In genomic region chr14:122720989-122721388, GRCm38 (mm10) we compare ENCODE assay signal across 12 mouse cellular contexts.
DNase-seq lines count a peak whose midpoint lies in the region; ATAC-seq lines count a peak whose summit lies in the region.
"Had no signal": no experiment of that assay in that cellular context is flagged by ENCODE, and none has a peak within 500 bp of the region (broad histone marks: within the 10 kb centered on the region; RNA-seq: fewer than 3 reads in every experiment).

No protein-coding gene starts in this region.

- H3K4me3 ChIP-seq in hindbrain, embryonic 15.5 days = no peak overlapping the region
- no peak overlapping the region for H3K4me3 ChIP-seq in midbrain, embryonic 15.5 days
- H3K4me3 ChIP-seq: heart, embryonic 10.5 days; limb, embryonic 13.5 days had no signal

- ATAC-seq in frontal cortex, adult (ENCODE audit: low TSS enrichment) = peak; percentile 72
- peak; percentile 71 for ATAC-seq in hindbrain, embryonic 15.5 days (ENCODE audit: low FRiP score, low read depth)
- peak; percentile 92 for ATAC-seq in midbrain, embryonic 15.5 days (replicated peaks)

- no peaks in the 10 kb centered on the region for H3K9me3 ChIP-seq in hindbrain, embryonic 15.5 days
- no peaks in the 10 kb centered on the region for H3K9me3 ChIP-seq in midbrain, embryonic 15.5 days
- H3K9me3 ChIP-seq: heart, embryonic 10.5 days; limb, embryonic 13.5 days had no signal

- no peaks in the 10 kb centered on the region for H3K27me3 ChIP-seq in hindbrain, embryonic 15.5 days
- H3K27me3 ChIP-seq in midbrain, embryonic 15.5 days (replicated peaks) = no peaks in the 10 kb centered on the region
- H3K27me3 ChIP-seq: limb, embryonic 13.5 days had no signal

- H3K27ac ChIP-seq in hindbrain, embryonic 15.5 days (replicated peaks) = 0 out of 2 replicates have a peak overlapping the region, but pooled peaks have one; percentile 34
- 0 out of 2 replicates have a peak overlapping the region, but pooled peaks have one; percentile 32 for H3K27ac ChIP-seq in midbrain, embryonic 15.5 days
- H3K27ac ChIP-seq: heart, embryonic 10.5 days; limb, embryonic 13.5 days had no signal

- 11% methylated on average over 3 of the region's 3 CpGs for WGBS in hindbrain, embryonic 15.5 days
- 6% methylated on average over 3 of the region's 3 CpGs for WGBS in midbrain, embryonic 15.5 days

- H3K9ac ChIP-seq in hindbrain, embryonic 15.5 days = no peak overlapping the region
- no peak overlapping the region for H3K9ac ChIP-seq in midbrain, embryonic 15.5 days
- H3K9ac ChIP-seq: limb, embryonic 13.5 days had no signal

- H3K4me1 ChIP-seq in hindbrain, embryonic 15.5 days (replicated peaks) = peaks cover 13% of the 10 kb centered on the region
- H3K4me1 ChIP-seq in midbrain, embryonic 15.5 days = peaks cover 13% of the 10 kb centered on the region
- H3K4me1 ChIP-seq: heart, embryonic 10.5 days had no signal

- H3K4me2 ChIP-seq in hindbrain, embryonic 15.5 days = no peak overlapping the region
- no peak overlapping the region for H3K4me2 ChIP-seq in midbrain, embryonic 15.5 days
- H3K4me2 ChIP-seq: limb, embryonic 13.5 days had no signal

- no peak for DNase-seq in frontal cortex, postnatal 10 days (ENCODE audit: low spot score in 2 of 2)
- DNase-seq in cerebellum, adult 9-10 months = peak; percentile 33
- DNase-seq in thymus, postnatal 14 days = no peak
- no peak for DNase-seq in testis, postnatal 14 days (ENCODE audit: low spot score)
- no peak for DNase-seq in heart, adult 11 months
- DNase-seq: kidney, adult 8-10 months; lung, postnatal 4 days had no signal

- no peaks in the 10 kb centered on the region for H3K36me3 ChIP-seq in hindbrain, embryonic 15.5 days
- H3K36me3 ChIP-seq in midbrain, embryonic 15.5 days (replicated peaks) = no peaks in the 10 kb centered on the region
- H3K36me3 ChIP-seq: heart, embryonic 10.5 days; limb, embryonic 13.5 days had no signal
